Mouse (Mus musculus) embryonic fibroblast, embryonic 13.5 days (primary cell): ENCODE results near the gene Wdr25.

ENCODE experiments used
- CTCF ChIP-seq: IDR thresholded peaks from 2 replicates; pipeline ENCODE4 v1.5.1; 2011; ENCODE audit warnings: mild to moderate bottlenecking, control low read depth, low read length, moderate library complexity, borderline replicate concordance; ENCODE audit not compliant: insufficient read depth
- POLR2A ChIP-seq: IDR thresholded peaks from 2 replicates; pipeline ENCODE4 v1.6.1; 2011; ENCODE audit warnings: low read depth, mild to moderate bottlenecking, control low read depth, low read length, moderate library complexity

- no peak for TF ChIP-seq POLR2A
- TF ChIP-seq CTCF = no peak
Measured at GRCm38 (mm10) chr12:108905620-108906302, 12.3 kb downstream of the Wdr25 start.
